Mouse (Mus musculus): ENCODE measurements around the gene Inpp5d.

Gene Inpp5d

GRCm38 (mm10) chr1:87769263-87769662 lies 149.2 kb downstream of the Inpp5d start:
- intact Hi-C loops (cut with DNase I) = no loop called here
